Mouse (Mus musculus): ENCODE results near the gene Boll. TPM values are rescaled to one million over a fixed set of nuclear protein-coding genes. Genes with fewer than 3 reads are reported as not detected.
"Not testable (repeated sequence)": the region's sequence is repeated elsewhere in the genome, so short reads cannot be mapped to it uniquely, and the experiment has no call there.

Gene Boll
- total RNA-seq (2017) = 0.21 to 0.68 TPM in 2 of 3 replicates, not detected in the other

DNA sequence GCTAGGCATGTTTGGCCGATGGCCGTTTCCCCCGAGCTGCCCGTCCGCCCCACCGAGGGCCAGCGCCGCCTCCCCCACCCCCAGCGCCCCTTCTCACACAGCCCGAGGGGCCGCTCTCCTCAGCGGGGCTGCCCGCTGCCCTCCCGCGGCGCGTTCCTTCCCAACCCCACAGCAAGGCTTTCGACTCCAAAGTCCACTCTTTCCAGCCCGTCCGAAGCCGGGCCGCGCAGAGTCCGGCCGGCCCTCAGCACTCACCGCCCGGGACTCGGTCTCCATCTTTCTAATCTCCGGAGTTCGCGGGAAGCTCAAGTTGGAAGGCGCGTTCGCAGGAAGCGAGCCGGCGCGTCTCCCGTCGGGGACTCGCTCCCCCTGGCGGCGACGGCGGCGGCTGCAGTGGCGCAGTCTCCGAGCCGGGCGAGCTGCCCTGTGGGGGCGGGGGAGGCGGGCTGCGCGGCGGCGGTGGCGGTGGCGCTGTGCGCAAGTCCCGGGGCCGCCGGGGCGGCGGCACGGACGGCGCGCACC lies at the start of gene Boll:
TSS of gene Boll (minus strand) at position 426 of the 522 bp plus-strand sequence.
- ATAC-seq (replicated peaks; ENCODE audit: insufficient number of reproducible peaks, low FRiP score, low TSS enrichment, poor library complexity, severe bottlenecking) = no peak

DNA sequence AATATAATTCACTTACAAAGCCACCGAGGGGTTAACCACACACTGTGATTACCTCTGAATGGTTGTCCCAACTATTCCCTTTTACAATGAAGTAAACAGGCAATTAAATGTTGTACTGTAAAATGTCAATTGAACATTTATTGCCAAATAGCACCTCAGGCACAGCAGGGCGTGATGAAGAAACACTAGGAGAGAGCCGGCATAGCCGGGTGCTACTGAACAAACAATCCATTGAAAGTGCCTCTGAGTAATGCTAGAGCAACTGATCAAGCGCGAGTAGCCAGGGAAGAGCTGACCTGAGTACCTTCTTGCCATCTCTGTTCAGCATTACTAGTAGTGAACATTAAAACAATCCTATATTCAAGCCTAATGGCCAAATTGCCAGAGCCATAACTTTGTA lies 49.3 kb upstream of the Boll start:
- ATAC-seq (replicated peaks; ENCODE audit: insufficient number of reproducible peaks, low FRiP score, low TSS enrichment, poor library complexity, severe bottlenecking) = no peak

GRCm38 (mm10) chr1:55411079-55411478 lies 47.8 kb upstream of the Boll start:
- no peak for ATAC-seq (replicated peaks; ENCODE audit: insufficient number of reproducible peaks, low FRiP score, low TSS enrichment, poor library complexity, severe bottlenecking)

- no peak for ATAC-seq (replicated peaks; ENCODE audit: insufficient number of reproducible peaks, low FRiP score, low TSS enrichment, poor library complexity, severe bottlenecking)
Measured at GRCm38 (mm10) chr1:55410670-55411069, 47.4 kb upstream of the Boll start.

GRCm38 (mm10) chr1:55406531-55407375 lies 43.5 kb upstream of the Boll start:
- no peak for ATAC-seq (replicated peaks; ENCODE audit: insufficient number of reproducible peaks, low FRiP score, low TSS enrichment, poor library complexity, severe bottlenecking)

GRCm38 (mm10) chr1:55406023-55406413 lies 42.7 kb upstream of the Boll start:
- ATAC-seq (replicated peaks; ENCODE audit: insufficient number of reproducible peaks, low FRiP score, low TSS enrichment, poor library complexity, severe bottlenecking) = no peak

DNA sequence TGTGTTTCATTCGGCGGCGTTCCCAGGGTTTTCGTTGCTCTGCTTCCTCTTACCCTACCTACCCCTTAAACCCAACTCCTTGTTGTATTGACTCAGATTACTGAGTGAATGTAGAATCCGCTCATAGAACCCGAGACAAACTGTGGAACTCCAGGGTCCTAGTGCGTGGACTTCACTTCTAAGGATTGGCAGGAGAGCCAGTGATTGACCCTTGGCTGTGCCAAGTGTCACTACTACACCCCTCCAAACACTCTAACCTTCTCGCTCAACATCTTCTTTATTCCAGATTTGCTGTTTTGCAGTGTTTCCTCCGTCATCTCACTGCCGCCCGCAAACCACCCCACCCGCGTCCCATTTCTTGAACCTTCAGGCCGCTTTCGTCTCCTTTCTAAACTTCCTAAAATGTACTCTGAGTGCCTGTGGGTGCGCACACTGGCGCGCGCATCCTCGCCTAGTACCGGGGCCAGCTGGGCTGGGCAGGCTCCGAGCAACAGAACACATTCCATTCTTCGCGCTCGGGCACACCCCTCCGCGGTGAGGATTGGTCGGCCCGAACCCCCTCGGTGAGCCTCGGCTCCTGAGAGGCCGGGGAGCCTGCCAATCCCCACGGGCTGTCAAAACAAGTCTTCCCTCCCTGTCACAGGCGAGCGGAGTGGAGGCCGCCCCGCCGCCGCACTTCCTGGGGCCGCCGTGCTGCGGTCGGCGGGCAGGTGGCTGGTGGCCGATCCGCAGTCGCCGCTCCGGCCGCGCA lies 42.2 kb upstream of the Boll start, which contains the start of gene Plcl1:
TSS of gene Plcl1 (plus strand) at position 650 of the 751 bp plus-strand sequence.
- ATAC-seq (replicated peaks; ENCODE audit: insufficient number of reproducible peaks, low FRiP score, low TSS enrichment, poor library complexity, severe bottlenecking) = peak; percentile 92

- peak; percentile 42; the same call in 1 of the 2 replicates for ATAC-seq (replicated peaks; ENCODE audit: insufficient number of reproducible peaks, low FRiP score, low TSS enrichment, poor library complexity, severe bottlenecking)
Measured at GRCm38 (mm10) chr1:55404439-55404838, 41.2 kb upstream of the Boll start.

DNA sequence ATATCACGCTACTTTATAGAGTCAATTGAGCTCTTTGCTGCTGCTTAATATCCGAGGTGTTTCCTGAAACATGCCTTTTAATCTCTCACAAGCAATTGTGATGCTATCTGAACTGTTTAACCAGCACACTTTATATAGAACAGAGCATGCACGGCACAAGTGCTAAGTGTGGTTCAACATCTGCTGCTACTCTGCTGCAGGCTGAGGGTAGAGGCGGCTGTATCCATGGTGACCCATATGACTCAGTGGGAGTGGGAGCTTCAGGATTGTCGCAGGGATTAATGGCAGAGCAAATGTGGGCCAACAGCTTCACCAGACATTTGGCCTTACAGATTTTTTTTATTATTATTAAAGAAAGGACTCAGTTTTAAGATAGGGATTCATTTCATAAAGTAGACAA lies 36.6 kb upstream of the Boll start:
- no peak for ATAC-seq (replicated peaks; ENCODE audit: insufficient number of reproducible peaks, low FRiP score, low TSS enrichment, poor library complexity, severe bottlenecking)

DNA sequence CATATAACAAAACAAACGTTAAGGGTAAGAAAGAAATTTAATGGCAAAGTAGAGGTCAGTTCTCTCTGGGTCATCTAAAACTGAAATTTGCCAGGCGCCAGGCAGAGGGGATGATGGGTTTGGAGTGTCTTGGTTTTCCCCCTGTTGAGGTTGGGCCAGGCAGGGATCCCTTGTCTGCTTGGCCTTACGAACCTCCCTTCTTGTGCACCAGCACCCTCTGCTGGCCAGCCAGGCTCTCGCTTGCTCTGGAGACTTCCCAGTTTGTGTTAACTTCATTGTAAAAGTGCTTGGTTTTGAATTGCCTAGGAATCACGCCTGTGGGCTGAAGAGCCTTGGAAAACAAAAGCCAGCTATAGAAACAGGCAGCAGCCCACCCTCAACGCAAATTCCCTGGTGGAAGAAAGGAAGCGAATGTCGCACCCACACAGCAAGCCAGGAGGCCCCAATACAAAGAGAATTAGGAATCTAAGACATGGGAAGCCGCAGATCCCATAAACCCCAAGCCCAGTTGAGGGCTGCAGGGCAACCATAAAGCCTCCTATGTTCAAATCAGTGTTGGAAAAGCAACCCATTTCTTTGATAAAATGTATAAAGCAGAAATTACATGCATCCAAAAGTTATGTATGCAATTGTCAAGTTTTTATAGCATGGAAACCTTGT lies 20.0 kb upstream of the Boll start:
- ATAC-seq (replicated peaks; ENCODE audit: insufficient number of reproducible peaks, low FRiP score, low TSS enrichment, poor library complexity, severe bottlenecking) = peak; percentile 59; the same call in 1 of the 2 replicates

GRCm38 (mm10) chr1:55380527-55380926 lies 17.3 kb upstream of the Boll start:
- ATAC-seq (replicated peaks; ENCODE audit: insufficient number of reproducible peaks, low FRiP score, low TSS enrichment, poor library complexity, severe bottlenecking) = no peak

DNA sequence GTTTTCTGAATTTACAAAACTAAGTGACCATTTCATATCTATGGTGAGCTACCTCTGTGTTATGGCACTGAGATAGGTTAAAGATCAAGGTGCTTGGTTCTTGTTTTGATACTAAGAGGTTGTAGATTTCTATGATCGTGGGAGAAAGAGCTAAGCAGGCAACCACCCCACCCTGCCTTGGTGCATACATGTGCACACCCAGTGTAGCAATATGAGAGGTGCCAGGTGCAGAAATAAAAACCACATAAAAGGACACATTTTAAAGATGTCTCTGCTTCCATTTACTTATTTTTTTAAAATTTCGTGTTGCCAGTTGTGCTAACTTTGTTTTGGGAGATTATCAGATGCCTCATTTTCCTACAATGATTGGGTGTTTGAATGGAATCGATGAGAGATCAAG lies 9.4 kb upstream of the Boll start:
- ATAC-seq (replicated peaks; ENCODE audit: insufficient number of reproducible peaks, low FRiP score, low TSS enrichment, poor library complexity, severe bottlenecking) = no peak

- peak; percentile 63 for ATAC-seq (replicated peaks; ENCODE audit: insufficient number of reproducible peaks, low FRiP score, low TSS enrichment, poor library complexity, severe bottlenecking)
Measured at GRCm38 (mm10) chr1:55363586-55363985, 317 bp upstream of the Boll start.

- ATAC-seq (replicated peaks; ENCODE audit: insufficient number of reproducible peaks, low FRiP score, low TSS enrichment, poor library complexity, severe bottlenecking) = no peak
Measured at GRCm38 (mm10) chr1:55362634-55363033, 635 bp downstream of the Boll start.

GRCm38 (mm10) chr1:55351914-55352313 lies 11.4 kb downstream of the Boll start:
- ATAC-seq (replicated peaks; ENCODE audit: insufficient number of reproducible peaks, low FRiP score, low TSS enrichment, poor library complexity, severe bottlenecking) = not testable (repeated sequence)

DNA sequence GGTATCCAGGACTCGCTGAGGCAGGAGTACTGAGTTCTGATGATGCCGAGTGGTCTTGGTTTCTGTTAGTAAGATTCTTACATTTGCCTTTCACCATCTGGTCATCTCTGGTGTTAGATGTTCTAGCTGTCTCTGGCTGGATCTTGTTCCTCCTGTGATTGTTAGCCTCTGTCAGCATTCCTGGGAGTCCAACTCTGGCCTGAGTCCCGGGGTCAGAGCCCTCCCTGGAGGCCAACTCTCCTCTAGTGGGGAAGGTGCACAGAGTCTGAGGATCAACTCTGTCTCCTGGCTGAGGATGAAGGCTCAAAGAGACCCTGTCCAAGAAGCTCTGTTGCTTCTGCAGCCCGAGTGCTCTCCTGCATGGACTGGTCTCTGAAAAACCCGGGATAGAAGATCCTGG lies 37.8 kb downstream of the Boll start:
- not testable (repeated sequence) for ATAC-seq (replicated peaks; ENCODE audit: insufficient number of reproducible peaks, low FRiP score, low TSS enrichment, poor library complexity, severe bottlenecking)

- no peak for ATAC-seq (replicated peaks; ENCODE audit: insufficient number of reproducible peaks, low FRiP score, low TSS enrichment, poor library complexity, severe bottlenecking)
Measured at GRCm38 (mm10) chr1:55301077-55301476, 62.2 kb downstream of the Boll start.

DNA sequence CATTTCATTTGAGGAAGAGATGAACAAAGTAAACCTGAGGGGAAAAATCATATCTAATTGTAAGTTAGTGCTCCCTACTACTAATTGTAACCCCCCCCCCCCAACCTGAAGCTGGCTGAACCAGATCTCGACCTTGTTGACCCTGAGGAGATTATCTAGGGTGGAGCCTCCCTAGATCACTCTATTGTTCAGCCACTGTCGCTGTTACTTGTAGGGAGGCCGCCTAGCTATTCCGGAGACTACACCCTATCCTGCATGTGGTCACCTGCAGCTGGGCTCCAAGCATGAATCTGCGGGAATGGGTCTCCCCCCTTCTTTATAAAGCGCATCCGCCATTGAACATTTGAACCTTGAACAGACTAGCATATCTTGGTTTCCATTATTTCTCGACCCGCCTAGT lies 84.2 kb downstream of the Boll start:
- ATAC-seq (replicated peaks; ENCODE audit: insufficient number of reproducible peaks, low FRiP score, low TSS enrichment, poor library complexity, severe bottlenecking) = no peak

- no peak for ATAC-seq (replicated peaks; ENCODE audit: insufficient number of reproducible peaks, low FRiP score, low TSS enrichment, poor library complexity, severe bottlenecking)
Measured at GRCm38 (mm10) chr1:55265447-55265846, 97.8 kb downstream of the Boll start.

Data from monocyte, adult 5-6 weeks (primary cell).